Mouse (Mus musculus) cerebellum, postnatal 36 days (tissue): Measurements from ENCODE around the gene Nkx2-5.

Source experiments
- DNase-seq, 2 experiments: peaks; one replicate each; pipeline ENCODE4 v3.0.0; 2021 to 2022; ENCODE audit warnings: mixed read lengths in 2 of 2

The Nkx2-5 gene

DNA sequence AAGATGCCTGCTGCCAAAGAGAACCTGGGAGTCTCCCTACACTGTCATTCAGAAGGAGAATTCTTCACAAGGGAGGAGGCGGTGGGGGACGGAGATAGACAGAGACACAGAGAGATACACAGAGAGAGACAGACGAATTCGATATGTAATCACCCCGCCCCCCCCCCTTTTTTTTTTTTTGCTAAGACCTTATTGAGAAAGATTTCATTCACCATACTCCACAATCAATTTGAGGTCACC lies at the start of gene Nkx2-5:
Nkx2-5 (minus strand) TSS at position 101 of the 240 bp plus-strand sequence.
- DNase-seq: no peak

DNA sequence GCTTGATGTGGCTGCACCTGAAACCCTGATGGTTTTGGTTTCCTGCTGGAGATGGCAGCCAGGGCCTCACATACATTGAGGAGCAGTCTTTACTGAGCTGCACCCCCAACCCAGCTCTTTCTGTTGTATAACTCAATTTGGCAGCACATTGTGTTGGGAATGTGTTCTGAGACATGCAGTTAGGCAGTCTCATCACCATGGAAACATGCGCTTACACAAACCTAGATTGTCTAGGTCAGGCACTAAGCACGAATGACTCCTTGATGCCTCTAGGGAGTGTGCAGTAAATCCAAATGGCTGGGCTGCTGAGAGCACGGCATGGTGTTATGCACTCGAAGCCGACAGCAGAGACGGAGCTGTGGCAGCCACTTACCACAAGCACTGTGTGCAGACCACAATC lies 49.5 kb upstream of the Nkx2-5 start:
- no peak for DNase-seq

DNA sequence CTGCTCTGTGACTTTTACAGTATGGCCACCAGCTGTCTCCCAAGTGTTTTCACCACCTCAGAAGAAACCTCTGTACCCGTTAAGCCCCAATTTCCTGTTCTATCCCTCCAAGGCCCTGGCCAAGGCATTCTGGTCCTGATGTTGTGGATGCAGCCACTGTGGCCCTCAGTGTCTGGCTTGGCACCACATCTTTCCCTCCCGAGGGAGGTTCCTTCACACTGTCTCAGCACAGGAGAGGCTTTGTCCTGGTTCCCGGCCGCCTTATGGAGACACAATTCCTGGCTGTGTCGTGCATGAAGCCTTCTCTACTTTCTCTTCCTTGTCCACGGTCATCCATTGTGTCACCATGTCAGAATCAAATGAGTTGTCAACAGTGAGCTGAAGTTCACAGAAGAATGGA lies 48.7 kb upstream of the Nkx2-5 start:
- no peak for DNase-seq

DNA sequence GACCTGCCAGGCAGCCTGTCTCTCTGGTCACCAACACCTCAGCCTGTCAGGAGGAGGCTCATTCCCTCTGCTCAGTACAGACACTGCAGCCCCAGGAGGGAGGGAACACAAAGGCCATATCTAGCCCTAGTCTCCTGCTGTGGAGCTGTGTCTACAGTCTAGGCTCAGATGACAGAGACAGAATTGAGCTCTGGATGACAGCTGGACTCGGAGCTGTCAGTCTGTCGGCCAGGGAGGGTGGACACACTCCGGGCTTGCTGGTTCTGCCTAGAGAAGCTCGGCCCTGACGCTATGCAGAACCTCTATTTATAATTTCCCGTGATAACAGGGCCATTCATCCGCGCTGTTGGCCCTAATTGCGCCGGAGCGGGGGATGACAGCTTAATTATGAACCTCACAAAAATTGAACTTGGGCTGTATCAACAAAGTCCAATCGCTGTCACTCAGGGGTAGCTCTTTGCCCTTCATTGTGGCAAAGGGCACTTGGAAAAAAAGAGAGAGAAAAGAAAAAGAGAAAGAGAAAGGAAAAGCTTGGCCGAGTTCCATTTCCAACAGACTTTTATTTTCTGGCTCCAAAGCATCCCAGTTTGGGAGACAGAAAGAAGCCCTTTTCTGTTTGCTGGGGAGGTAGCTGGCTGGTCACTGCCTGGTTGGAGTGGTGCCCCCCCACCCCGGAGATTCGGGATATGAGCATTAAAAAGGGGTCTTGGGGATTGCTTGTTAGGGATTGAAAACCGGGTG lies 48.0 kb upstream of the Nkx2-5 start:
- DNase-seq: peak in 1 of 2 experiments; percentile 12

DNA sequence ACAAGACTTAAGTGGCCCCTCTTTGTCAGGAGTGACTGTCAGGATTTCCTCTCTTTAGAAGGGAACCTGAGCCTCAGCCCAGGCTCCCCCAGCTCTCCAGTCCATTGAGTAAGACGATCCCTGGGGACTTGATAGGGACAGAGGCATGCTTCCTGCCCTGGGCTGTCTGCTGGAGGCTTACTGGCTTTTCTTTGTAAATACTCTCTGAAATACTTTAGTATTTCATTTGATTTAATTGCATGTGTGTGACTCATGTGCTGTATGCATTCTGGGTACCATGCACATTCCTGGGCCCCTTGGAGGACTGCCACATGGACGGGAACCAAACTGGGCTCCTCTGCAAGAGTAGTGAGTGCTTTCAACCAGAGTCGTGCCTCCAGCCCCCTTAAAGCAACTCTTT lies 43.1 kb upstream of the Nkx2-5 start:
- no peak for DNase-seq

DNA sequence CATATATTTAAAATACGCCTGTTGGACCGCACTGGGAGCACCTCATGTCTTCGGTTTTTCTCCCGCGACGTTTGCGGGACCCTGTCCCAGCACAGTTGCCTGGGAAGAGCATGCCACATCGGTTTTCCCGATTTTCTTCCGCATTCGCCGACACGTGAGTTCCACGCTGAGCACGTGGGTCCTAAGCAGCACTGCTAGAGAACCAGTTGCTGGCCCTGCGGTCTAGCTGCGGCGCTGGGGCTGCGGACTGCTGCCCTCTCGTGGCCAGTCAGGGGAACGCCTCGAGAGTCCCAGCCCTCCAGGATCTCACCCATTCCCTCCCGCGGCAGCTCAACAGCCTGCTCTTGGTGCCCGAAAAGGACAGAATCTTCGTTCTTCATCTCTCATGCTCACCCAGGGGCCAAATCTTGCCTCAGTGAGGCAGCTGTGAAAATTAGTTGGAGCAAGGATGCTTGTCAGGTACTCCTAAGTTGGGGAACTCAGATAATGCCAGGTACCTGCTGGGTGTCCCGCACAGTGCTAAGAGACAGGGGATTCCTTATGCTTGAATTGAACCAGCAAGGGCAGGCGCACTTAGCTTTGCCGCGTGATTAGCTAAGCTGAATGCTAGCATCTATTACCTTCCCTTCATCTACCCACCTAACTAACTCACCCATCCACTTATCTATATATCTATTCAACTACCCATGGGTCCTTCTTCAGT lies 41.4 kb upstream of the Nkx2-5 start:
- DNase-seq: peak; percentile 79 to 84

DNA sequence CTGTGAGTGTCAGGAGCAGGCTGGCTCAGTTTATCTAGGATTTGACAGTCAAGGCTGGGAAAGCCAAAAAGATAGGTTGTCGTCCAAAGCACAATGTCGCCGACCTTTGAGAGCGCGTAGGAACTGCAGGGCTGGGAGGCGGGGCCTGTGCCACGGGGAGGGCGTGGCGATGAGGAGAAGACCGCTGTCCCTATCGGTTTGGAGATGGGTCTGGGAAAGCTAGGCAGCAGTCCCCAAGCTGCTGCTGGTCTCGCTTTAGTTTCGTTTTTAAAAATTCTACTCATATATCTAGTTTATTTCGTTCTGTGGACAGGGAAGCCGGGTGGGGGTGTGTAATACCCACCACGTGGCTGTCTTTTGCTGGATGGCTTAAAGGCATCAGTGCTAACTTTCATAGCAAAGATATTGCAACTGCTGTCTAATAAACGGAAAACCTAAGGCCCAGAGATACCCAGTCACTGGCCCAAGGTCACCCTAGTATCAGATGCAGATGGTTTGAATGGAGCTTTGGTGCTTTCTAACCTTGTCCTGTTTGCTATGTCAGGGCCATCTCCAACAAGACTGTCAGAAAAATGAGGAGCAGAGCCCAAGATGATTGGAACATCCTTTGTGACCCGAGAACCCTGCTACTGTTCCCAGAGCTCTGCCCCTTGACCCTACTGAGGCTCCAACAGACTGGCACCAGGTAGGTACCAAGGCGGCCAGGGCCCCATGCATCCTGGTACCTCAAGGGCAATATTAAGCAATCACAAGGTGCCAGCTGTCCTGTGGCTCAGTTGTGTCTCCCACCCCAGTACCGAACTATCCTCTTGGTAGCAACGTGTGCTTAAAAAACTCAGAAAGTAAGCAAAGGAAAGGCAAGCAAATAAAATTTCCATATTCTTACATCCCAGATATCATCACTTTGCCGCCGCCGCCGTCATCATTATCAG lies 40.5 kb upstream of the Nkx2-5 start:
- peak; percentile 68 to 75 for DNase-seq

DNA sequence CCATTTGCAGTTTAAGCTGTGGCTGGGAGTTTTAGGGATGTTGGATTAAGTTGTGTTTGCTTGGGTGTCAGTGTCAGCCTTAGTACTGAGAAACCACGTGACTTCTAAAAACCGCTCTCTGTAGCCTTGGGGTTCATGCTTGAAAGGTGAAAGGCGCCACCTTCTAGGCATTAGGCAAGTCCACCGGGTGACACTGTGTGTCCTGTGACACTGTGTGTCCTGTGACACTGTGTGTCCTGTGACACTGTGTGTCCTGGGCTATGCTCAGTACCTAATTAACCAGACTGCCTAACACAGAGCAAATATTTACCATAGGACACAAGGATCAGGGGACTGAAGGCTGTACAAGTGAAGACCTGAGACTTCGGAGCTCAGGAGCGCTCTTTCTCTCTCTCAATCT lies 38.8 kb upstream of the Nkx2-5 start:
- no peak for DNase-seq

DNA sequence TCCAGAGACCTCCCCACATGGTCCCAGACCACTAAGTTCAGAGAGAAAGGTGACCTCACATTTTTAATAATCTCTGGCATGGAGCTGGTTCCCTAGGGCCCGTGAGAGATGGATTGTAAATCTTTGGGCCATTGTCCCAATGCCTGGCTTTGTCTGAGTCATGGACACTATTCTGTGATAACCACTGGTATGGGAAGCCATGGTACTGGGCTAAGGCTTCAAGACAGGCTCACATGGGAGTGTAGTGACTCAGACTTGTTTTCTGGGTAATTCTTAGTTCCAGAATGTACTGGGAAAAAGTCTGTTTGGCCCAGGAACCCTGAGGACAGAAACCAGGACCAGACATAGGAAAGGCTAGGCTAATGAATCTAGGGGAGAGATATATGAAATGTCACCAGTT lies 37.9 kb upstream of the Nkx2-5 start:
- no peak for DNase-seq

DNA sequence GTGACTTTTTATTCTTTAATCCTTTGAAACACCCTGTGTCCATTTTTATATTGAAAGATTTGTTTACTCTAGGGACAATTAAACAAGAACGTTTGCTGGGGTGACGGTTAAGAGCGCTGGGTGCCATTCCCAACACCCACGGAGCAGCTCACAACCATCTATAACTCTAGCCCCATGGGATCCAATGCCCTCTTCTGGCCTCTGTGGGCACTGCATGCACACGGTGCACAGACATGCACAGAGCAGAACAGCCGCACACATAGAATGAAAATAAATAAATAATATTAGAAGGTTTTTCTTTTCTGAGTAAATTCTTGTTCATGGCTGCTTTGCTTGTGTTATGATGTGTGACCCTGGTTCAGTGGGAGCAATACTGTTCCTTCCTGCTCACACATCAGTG lies 34.4 kb upstream of the Nkx2-5 start:
- no peak for DNase-seq

DNA sequence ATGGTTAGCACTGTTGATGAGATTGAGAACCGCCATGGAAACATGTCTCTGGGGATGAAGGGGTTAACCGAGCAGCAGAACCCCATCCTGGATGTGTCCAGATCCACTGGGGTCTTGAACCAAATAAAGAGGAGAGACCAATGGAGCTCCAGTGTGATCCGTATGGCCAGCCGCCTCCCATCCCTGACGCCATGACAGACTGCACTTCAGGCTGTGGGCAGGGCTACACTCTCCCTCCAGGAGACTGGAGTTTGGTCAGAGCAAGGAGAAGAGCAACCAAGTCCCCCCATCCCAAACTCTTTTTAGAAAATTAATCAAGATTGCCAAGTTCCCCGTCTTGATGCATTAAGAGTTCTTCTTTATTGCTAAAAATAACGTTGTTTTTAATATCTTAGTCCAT lies 33.1 kb upstream of the Nkx2-5 start:
- DNase-seq: no peak

DNA sequence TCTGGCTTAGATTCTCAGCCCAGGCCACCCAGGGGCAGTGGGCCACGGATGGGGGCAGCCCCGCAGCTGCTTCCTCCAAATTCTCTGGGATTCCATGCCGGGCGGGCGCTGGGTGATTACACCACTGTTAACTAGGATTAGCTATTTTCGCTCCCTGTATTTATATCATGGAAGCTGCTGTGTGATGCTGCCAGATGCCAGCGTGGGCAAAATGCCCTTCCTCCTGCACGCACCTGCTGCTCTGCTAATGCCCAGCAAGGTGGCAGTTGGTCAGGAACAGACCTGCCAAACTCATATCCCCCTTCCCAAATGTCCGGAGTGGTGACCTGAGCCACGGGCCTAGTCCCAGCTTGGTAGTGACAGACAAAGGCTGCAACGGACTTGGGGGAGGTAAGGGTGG lies 29.7 kb upstream of the Nkx2-5 start:
- no peak for DNase-seq

DNA sequence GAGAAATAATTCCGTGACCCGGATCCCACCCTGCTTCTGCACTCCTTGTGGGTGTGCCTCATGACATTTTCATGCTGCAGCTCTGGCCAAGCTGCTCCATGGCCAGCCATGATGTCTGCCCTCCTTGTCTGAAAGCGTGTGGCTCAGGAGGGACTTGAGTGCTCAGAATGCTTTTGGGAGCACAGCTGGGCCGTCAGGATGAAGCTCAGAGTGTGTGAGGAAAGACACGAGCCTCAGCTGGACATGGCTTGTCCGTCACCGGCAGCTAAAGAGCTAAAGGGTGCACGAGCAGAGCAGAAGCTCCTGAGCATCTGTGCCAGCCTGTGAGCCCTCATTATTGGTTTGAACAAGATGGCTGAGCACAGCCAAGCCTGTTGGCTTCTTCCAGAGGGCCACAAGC lies 28.7 kb upstream of the Nkx2-5 start:
- DNase-seq: no peak

DNA sequence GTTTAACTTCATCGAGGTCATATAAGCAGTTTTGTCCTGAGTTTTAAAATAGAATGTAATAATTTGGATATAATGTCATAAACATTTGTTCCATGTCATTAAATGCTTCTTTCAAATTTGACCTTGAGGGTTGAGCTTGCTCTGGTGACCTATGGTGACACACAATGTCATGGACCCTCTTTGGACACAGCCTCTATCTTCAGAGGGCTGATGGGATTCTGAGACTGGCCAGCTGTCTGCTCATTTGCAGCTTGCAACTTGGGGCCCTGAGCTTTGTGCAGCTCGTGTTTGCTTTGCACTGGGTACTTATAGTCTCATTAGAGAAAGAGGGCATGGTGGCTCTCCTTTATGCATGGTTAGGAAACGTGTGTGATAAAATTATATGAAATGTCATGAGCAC lies 28.1 kb upstream of the Nkx2-5 start:
- no peak for DNase-seq

DNA sequence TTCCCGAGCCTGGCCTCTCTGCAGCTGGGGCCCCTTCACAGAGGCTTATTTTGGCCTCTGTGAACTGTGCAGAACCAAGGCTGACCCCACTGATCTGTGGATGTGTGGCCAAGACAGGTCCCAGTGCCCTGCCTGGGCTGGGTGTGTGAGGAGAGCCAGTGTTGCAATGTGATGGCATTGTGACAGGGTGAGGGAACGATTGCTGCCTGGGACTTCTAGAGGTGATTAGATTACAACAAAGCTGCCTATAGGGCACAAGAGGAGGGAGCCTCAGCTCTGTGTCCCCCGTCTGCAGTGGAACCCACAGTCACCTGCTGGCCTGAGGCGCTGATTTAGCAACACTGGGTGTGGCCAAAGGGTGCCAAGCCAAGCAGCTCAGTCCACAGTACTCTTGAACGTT lies 23.9 kb upstream of the Nkx2-5 start:
- DNase-seq: no peak

DNA sequence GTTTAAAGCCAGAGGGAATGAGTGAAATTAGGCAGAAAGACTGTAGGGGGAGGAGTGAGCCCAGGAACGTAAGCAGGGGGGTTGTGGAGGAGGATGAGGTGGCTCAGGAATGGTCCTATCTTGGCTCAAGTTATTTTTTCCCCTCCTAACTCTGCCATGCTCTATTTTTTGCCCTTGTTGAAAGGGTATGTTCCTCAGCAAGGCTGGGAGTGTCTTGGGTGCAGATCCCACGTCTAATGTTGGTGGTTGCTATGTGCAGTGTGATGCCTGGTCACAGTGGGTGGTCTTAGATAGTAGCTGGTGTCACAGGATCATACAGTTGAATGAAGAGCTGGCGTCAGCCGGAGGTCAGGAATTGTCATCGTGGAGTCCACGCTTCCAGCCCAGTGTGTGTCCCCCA lies 20.3 kb upstream of the Nkx2-5 start:
- no peak for DNase-seq

DNA sequence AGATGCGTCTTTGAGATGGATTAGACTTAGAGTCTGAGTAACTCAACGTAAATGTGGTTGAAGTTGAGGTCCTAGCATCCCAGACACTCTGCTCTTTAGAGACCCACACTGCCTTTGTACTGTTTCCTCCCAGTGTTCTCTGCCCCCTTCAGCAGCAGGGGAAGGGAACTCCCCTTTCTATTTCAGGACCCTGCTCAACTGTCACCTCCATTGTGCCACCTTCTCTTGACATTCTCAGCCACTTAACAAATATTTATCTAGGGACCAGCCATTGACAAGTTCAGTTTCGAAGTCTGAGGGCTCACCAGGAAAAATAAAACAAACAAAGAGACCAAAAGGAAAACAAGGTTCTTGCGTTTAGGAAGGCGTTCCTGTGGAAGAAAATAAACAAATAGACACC lies 19.5 kb upstream of the Nkx2-5 start:
- DNase-seq: no peak

DNA sequence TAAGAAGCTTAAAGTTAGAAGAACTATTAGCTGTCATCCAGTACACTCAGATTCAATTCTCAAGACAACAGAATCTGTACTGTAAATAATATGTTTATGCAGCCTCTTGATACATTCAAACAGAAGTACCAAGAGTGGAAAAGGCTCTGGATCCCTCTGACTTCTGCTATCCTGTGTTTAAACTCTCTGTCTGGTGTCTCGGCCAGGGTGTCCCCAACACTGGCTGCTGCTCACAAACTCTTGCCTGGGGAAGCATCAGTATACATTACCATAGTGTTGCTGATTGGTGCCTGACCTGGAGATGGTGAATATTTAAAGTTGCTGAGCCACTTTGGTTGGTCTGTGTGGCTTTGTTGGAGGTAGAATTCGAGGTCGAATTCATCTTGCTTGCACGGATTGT lies 17.0 kb upstream of the Nkx2-5 start:
- DNase-seq: no peak

DNA sequence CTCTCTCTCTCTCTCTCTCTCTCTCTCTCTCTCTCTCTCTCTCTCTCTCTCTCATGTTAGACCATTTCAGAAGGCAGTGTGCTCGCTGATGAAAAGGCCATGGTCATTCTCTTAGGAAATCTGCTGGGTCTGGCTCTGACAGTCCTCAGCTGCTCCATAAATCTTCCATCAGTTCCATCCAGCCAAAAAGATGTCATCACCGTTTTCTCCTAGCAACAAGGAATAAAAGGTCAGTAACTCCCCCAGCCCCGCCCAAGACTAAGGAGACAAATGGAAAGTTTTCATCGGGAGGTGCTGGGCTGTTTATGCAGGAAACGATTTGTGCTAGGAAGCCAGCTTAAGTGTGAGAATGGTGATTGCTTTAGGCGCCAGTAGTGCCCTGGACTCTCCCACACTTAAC lies 16.6 kb upstream of the Nkx2-5 start:
- DNase-seq: no peak

DNA sequence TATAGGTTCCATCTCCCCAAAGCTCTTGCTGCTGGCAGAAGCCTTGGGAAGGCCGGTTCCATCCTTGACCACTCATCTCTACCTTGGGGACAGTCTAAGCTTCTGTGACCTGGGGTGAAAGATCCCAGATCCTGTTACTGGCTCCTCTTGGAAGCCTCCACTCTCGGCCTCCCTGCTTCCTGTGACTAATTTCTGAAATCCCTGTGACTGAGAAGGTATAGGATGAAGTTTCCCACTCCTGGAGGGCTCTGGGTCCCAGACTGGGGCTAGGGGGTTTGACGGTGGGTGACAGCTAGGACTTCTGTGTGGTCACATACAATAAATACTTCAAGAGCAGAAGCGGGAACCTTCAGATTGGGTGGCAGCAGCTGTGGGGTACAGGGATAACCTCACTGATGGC lies 16.1 kb upstream of the Nkx2-5 start:
- no peak for DNase-seq

DNA sequence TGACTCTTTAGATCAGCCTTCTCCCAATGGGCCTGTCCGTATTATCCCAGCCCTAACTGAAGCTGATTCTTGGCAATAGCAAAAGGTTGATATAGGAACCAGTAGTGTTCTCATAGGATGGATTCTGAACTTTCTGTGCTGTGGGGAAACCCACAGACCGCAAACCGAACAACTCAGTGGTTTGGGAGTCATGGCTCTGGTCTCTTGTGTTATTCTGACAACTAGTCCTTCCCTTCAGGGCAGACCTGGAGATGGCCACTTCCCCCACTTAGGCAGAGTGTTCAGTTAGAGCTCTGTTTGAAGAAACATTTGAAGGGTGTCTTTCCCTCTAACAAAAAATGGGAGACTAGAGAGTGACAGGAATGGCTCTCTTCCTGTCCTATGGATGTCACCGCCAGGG lies 7.5 kb upstream of the Nkx2-5 start:
- DNase-seq: no peak

DNA sequence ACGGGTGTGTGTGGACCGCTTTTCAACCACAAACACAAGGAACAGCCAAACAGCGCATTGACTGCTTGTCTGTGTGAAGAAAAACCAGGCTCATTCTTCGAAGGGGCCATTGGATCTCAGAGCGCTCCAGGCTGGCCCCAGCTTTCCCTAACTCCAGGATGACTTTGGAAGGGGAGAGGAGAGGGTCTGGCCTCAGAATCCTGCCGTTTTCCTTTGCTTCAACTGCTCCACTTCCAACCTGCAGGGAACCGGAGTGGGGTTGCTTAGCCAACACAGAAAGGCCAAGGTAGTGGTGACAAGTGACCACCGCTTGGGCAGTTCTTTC lies 6.3 kb upstream of the Nkx2-5 start:
- DNase-seq: no peak

DNA sequence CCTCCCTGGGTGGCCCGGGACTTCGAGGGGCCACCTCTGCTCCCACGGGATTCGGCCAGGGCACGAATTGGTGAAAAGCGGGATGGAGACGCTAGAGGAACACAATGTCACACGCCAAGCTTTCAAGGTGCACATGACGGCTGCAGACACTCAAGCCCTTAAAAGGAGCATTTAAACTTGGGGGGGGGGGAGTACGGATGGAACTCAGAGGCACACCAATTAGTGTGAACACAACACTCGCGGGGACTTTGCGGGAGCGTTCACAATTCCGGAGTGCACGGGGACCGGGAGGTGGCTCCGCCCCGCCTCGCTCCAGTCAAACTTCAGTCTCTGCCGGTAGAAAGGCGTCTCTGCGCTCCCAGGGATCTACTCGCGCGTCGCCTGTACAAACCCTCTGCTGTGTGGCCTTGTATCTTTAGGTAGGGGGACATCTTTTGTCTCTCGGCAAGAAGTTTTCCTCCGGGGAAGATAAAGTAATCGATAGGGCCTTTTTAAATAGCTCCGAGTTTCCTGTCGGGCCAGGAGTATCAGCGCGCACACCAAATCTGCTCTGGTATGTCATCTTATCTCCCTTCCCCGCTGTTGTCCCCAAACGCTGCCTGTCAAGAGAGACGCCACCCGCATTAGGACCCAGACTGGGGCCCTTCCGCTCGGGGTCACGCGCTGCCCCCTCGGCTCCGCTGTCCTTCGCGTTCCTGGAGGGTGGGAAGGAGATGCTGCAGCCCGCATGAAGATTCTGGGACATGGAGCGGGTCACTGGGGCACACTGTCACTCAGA lies 5.7 kb upstream of the Nkx2-5 start:
- no peak for DNase-seq
